Mouse (Mus musculus): Measurements from ENCODE around the gene AA986860.

The AA986860 gene

GRCm38 (mm10) chr1:130734852-130735251, 3.1 kb downstream of the AA986860 start:
- DNase-seq (ENCODE audit: low spot score in 2 of 2): no peak

GRCm38 (mm10) chr1:130737411-130737881, 5.7 kb downstream of the AA986860 start:
- no peak for DNase-seq (ENCODE audit: low spot score in 2 of 2)

GRCm38 (mm10) chr1:130737916-130738315, 6.1 kb downstream of the AA986860 start:
- DNase-seq (ENCODE audit: low spot score in 2 of 2): no peak

- DNase-seq (ENCODE audit: low spot score in 2 of 2): no peak
Measured at GRCm38 (mm10) chr1:130738551-130739106, 6.9 kb downstream of the AA986860 start.

- no peak for DNase-seq (ENCODE audit: low spot score in 2 of 2)
Measured at GRCm38 (mm10) chr1:130739636-130740035, 7.9 kb downstream of the AA986860 start.

- no peak for DNase-seq (ENCODE audit: low spot score in 2 of 2)
Measured at GRCm38 (mm10) chr1:130740227-130740648, 8.5 kb downstream of the AA986860 start.

- DNase-seq (ENCODE audit: low spot score in 2 of 2): peak in 1 of 2 experiments; percentile 59
Measured at GRCm38 (mm10) chr1:130740781-130741720, 9.3 kb downstream of the AA986860 start.

- no peak for DNase-seq (ENCODE audit: low spot score in 2 of 2)
Measured at GRCm38 (mm10) chr1:130742201-130742600, 10.4 kb downstream of the AA986860 start.

GRCm38 (mm10) chr1:130743775-130744174, 12.0 kb downstream of the AA986860 start:
- DNase-seq (ENCODE audit: low spot score in 2 of 2): no peak

- no peak for DNase-seq (ENCODE audit: low spot score in 2 of 2)
Measured at GRCm38 (mm10) chr1:130744217-130744616, 12.4 kb downstream of the AA986860 start.

- no peak for DNase-seq (ENCODE audit: low spot score in 2 of 2)
Measured at GRCm38 (mm10) chr1:130744961-130745360, 13.2 kb downstream of the AA986860 start.

- DNase-seq (ENCODE audit: low spot score in 2 of 2): no peak
Measured at GRCm38 (mm10) chr1:130745591-130745990, 13.8 kb downstream of the AA986860 start.

GRCm38 (mm10) chr1:130746819-130747218, 15.0 kb downstream of the AA986860 start:
- DNase-seq (ENCODE audit: low spot score in 2 of 2): no peak

- no peak for DNase-seq (ENCODE audit: low spot score in 2 of 2)
Measured at GRCm38 (mm10) chr1:130759689-130760088, 27.9 kb downstream of the AA986860 start.

GRCm38 (mm10) chr1:130761597-130761996, 29.8 kb downstream of the AA986860 start:
- no peak for DNase-seq (ENCODE audit: low spot score in 2 of 2)

GRCm38 (mm10) chr1:130762045-130762760, 30.4 kb downstream of the AA986860 start:
- DNase-seq (ENCODE audit: low spot score in 2 of 2): no peak

GRCm38 (mm10) chr1:130764027-130764461, 32.3 kb downstream of the AA986860 start:
- DNase-seq (ENCODE audit: low spot score in 2 of 2): no peak

GRCm38 (mm10) chr1:130767066-130767465, 35.3 kb downstream of the AA986860 start:
- no peak for DNase-seq (ENCODE audit: low spot score in 2 of 2)

GRCm38 (mm10) chr1:130769925-130770324, 38.1 kb downstream of the AA986860 start:
- no peak for DNase-seq (ENCODE audit: low spot score in 2 of 2)

GRCm38 (mm10) chr1:130770487-130770886, 38.7 kb downstream of the AA986860 start:
- DNase-seq (ENCODE audit: low spot score in 2 of 2): no peak

- DNase-seq (ENCODE audit: low spot score in 2 of 2): no peak
Measured at GRCm38 (mm10) chr1:130770981-130771494, 39.3 kb downstream of the AA986860 start.

- DNase-seq (ENCODE audit: low spot score in 2 of 2): no peak
Measured at GRCm38 (mm10) chr1:130775234-130775633, 43.5 kb downstream of the AA986860 start.

Data from left cerebral cortex, adult 9 months (tissue).